ENCODE assay signal across 17 mouse cellular contexts in the genomic region with DNA sequence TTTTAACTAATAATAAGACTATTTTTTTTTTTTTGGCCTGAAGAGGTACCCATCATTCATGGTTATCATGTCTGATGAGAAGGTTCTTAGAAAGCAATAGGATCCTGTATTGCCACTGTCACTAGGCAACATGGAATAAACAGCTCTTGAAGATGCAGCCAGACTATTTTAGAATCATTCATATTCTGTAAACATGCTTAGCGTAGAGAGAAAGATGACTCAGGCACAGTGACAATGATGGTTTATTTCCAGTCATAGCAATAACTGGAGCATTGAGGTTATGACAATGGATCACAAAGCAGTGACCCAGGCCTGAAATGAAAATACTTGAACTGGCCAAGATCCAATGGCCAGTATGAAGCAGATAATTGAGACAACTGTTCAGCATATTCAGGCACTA.
DNase-seq lines count a peak whose midpoint lies in the region; ATAC-seq and TF ChIP-seq lines count a peak whose summit lies in the region.
"Had no signal": no experiment of that assay in that cellular context is flagged by ENCODE, and none has a peak within 500 bp of the region (broad histone marks: within the 10 kb centered on the region; RNA-seq: fewer than 3 reads in every experiment).

No protein-coding gene starts in this region.

- no peaks in the 10 kb centered on the region for H3K4me1 ChIP-seq in hindbrain, embryonic 16.5 days (ENCODE audit: control insufficient read depth, insufficient read depth, low read depth, low read length)
- H3K4me1 ChIP-seq in hindbrain, embryonic 10.5 days (replicated peaks) = no peaks in the 10 kb centered on the region
- no peaks in the 10 kb centered on the region for H3K4me1 ChIP-seq in lung, postnatal 0 days (ENCODE audit: insufficient read depth, low read depth, low read length)
- H3K4me1 ChIP-seq: embryonic facial prominence, embryonic 15.5 days; heart, embryonic 10.5 days; hindbrain, embryonic 15.5 days had no signal

- H3K9ac ChIP-seq in hindbrain, embryonic 16.5 days (ENCODE audit: low read depth, low read length) = no peak overlapping the region
- no peak overlapping the region for H3K9ac ChIP-seq in lung, postnatal 0 days (replicated peaks; ENCODE audit: low read depth)
- H3K9ac ChIP-seq: embryonic facial prominence, embryonic 15.5 days; hindbrain, embryonic 15.5 days had no signal

- H3K27me3 ChIP-seq in hindbrain, embryonic 16.5 days (replicated peaks; ENCODE audit: control insufficient read depth, insufficient read depth, low read length) = no peaks in the 10 kb centered on the region
- no peaks in the 10 kb centered on the region for H3K27me3 ChIP-seq in hindbrain, embryonic 10.5 days (ENCODE audit: insufficient read depth, poor library complexity, severe bottlenecking)
- no peaks in the 10 kb centered on the region for H3K27me3 ChIP-seq in lung, postnatal 0 days (replicated peaks; ENCODE audit: insufficient read depth, low read length)
- H3K27me3 ChIP-seq: embryonic facial prominence, embryonic 15.5 days; hindbrain, embryonic 15.5 days had no signal

- no peak overlapping the region for H3K4me3 ChIP-seq in hindbrain, embryonic 16.5 days (ENCODE audit: low read length)
- no peak overlapping the region for H3K4me3 ChIP-seq in hindbrain, embryonic 10.5 days
- no peak overlapping the region for H3K4me3 ChIP-seq in lung, postnatal 0 days (ENCODE audit: low read depth, low read length)
- H3K4me3 ChIP-seq: embryonic facial prominence, embryonic 15.5 days; erythroblast, embryonic 14.5 days; heart, embryonic 10.5 days; hindbrain, embryonic 15.5 days had no signal

- no peaks in the 10 kb centered on the region for H3K9me3 ChIP-seq in hindbrain, embryonic 16.5 days (ENCODE audit: control insufficient read depth, low read length)
- no peaks in the 10 kb centered on the region for H3K9me3 ChIP-seq in hindbrain, embryonic 10.5 days
- H3K9me3 ChIP-seq in lung, postnatal 0 days (ENCODE audit: low read length) = no peaks in the 10 kb centered on the region
- H3K9me3 ChIP-seq: embryonic facial prominence, embryonic 15.5 days; heart, embryonic 10.5 days; hindbrain, embryonic 15.5 days had no signal

- peak; percentile 64; the same call in 1 of the 2 replicates for ATAC-seq in hindbrain, embryonic 16.5 days
- ATAC-seq in lung, postnatal 0 days = no peak

- H3K36me3 ChIP-seq in hindbrain, embryonic 16.5 days (ENCODE audit: control insufficient read depth, insufficient read depth, low read length) = no peaks in the 10 kb centered on the region
- no peaks in the 10 kb centered on the region for H3K36me3 ChIP-seq in hindbrain, embryonic 10.5 days
- no peaks in the 10 kb centered on the region for H3K36me3 ChIP-seq in lung, postnatal 0 days (ENCODE audit: insufficient read depth, low read length)
- H3K36me3 ChIP-seq: embryonic facial prominence, embryonic 15.5 days; heart, embryonic 10.5 days; hindbrain, embryonic 15.5 days had no signal

- no peak for TF ChIP-seq CTCF in lung, postnatal 0 days (IDR thresholded peaks at IDR 0.05)

- intact Hi-C loops in heart, postnatal 25 days (cut with DNase I) = no loop called here

- TF ChIP-seq EP300 in lung, postnatal 0 days (IDR thresholded peaks at IDR 0.05) = no peak

- WGBS in hindbrain, embryonic 16.5 days = 69% methylated on average over 1 of the region's 1 CpGs
- 97% methylated on average over 1 of the region's 1 CpGs for WGBS in hindbrain, embryonic 10.5 days
- 47% methylated on average over 1 of the region's 1 CpGs for WGBS in lung, postnatal 0 days

- DNase-seq in hindbrain, embryonic 10.5 days (ENCODE audit: low spot score) = no peak
- DNase-seq in lung, postnatal 0 days (ENCODE audit: low spot score) = peak; percentile 11
- DNase-seq in lung, postnatal 25 days (ENCODE audit: low spot score) = no peak
- DNase-seq in Muller cell, postnatal 12 days (ENCODE audit: inconsistent ontology term) = peak; percentile 80
- peak; percentile 38 for DNase-seq in brain, adult 2 months (ENCODE audit: low read depth, low spot score)
- no peak for DNase-seq in heart, postnatal 25 days (ENCODE audit: low spot score)
- DNase-seq in right cerebral cortex, adult 18-20 months = no peak
- DNase-seq: adrenal gland, adult 8-10 months; embryo, embryonic 11 days; gastrocnemius, postnatal 10 days; heart, adult 18-20 months; heart, postnatal 10 days had no signal

- H3K27ac ChIP-seq in hindbrain, embryonic 16.5 days (ENCODE audit: low read depth, low read length) = no peak overlapping the region
- no peak overlapping the region for H3K27ac ChIP-seq in hindbrain, embryonic 10.5 days
- no peak overlapping the region for H3K27ac ChIP-seq in lung, postnatal 0 days (ENCODE audit: low read length)
- H3K27ac ChIP-seq: embryonic facial prominence, embryonic 15.5 days; heart, embryonic 10.5 days; hindbrain, embryonic 15.5 days had no signal

- no peak overlapping the region for H3K4me2 ChIP-seq in hindbrain, embryonic 16.5 days (ENCODE audit: low read length)
- H3K4me2 ChIP-seq in lung, postnatal 0 days (replicated peaks; ENCODE audit: low read depth, low read length) = no peak overlapping the region
- H3K4me2 ChIP-seq: embryonic facial prominence, embryonic 15.5 days; hindbrain, embryonic 15.5 days had no signal

Comparison
In these comparisons a context has a peak if more than half of its experiments do, and no peak if none do; other contexts are left out.
1. DNase-seq: peak in lung, postnatal 0 days (single experiment), Muller cell, postnatal 12 days (single experiment) and brain, adult 2 months (single experiment); none in hindbrain, embryonic 10.5 days (single experiment), lung, postnatal 25 days (single experiment), heart, postnatal 25 days (single experiment) and right cerebral cortex, adult 18-20 months (single experiment).